Mouse (Mus musculus): Measurements from ENCODE around the gene Stmn1. TPM values are rescaled to one million over a fixed set of nuclear protein-coding genes. Genes with fewer than 3 reads are reported as not detected.
A peak's percentile ranks its signal among the peaks of the same experiment; 100 is the strongest.

Gene Stmn1
- total and polyA plus RNA-seq, 2 experiments from 2014 or later, result 1,269 to 6,261 TPM

DNA sequence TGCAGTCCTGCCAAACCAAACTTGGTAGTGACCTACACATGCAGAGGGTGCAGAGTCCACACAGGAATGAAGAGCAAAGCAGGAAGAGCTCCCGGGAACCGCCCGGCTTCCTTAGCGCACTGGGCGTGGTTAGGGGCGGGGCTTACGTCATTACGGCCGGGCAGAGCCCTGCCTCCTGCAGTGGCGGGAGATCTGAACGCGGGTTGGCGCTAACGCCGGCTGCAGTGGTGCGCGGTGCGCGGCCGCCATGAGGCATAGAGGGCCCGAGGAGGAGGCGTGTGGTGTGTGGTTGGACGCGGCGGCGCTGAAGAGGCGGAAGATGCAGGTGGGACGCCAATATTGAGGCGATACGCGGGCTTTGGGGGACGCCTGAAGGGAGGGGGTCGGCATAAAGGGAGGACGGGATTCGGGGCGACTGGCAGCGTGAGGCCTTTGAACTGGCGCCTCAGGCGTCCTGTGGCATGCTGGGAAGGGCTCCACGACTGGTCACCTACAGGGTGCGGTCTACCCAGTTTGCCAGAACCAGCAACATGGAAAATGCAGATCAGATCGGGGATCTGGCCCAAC is 42.8 kb downstream of the Stmn1 start, which contains the start of gene Aunip:
Gene Aunip (plus strand): TSS at position 155 of the 567 bp plus-strand sequence.
- Histone ChIP-seq H3K36me3 (ENCODE audit: insufficient read depth, low read length) (peaks cover 19% of the 10 kb centered on the region), H3K9ac (replicated peaks; ENCODE audit: low read length, poor library complexity, severe bottlenecking) (0 out of 2 replicates have a peak within 1 kb of the TSS, but pooled peaks have one; percentile 24), H3K27me3 (ENCODE audit: insufficient read depth, low read length) (no peaks in the 10 kb centered on the region), H3K27ac (ENCODE audit: low read depth, low read length) (0 out of 2 replicates have a peak within 1 kb of the TSS, but pooled peaks have one; percentile 12), H3K4me1 (ENCODE audit: insufficient read depth, low read length) (peaks cover 6% of the 10 kb centered on the region; the same call in 1 of the 2 replicates), H3K4me3 (ENCODE audit: low read depth, low read length) (peak within 1 kb of the TSS; percentile 42), H3K4me2 (ENCODE audit: low read depth, low read length, poor library complexity, severe bottlenecking) (peak within 1 kb of the TSS; percentile 98), H3K9me3 (ENCODE audit: low read length) (no peaks in the 10 kb centered on the region)
- DNase-seq (ENCODE audit: low spot score) (peak; percentile 96), ATAC-seq (ENCODE audit: low FRiP score) (peak; percentile 90)
- under 1% methylated on average over 42 of the region's 42 CpGs for WGBS
- peak; percentile 33; the same call in 1 of the 2 replicates for TF ChIP-seq CTCF (IDR thresholded peaks at IDR 0.05)

DNA sequence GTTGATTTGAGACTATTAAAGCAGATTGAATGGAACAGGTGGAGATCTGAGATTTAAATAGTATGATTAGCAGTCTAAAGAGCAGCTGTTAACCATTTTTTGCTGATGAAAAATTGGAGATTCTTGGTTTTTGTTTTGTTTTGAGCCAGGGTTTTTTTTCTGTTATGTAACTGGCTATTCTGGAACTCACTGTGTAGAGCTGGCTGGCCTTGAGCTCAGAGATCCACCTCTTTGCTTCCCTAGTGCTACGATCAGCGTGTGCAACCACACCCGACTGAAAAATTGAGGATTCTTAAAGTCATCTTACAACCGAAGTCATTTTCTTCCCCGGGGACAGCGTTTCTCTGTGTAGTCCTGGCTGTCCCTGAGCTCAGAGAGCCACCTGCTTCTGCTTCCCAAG is 43.6 kb downstream of the Stmn1 start:
- H3K9ac ChIP-seq (replicated peaks; ENCODE audit: low read length, poor library complexity, severe bottlenecking), result no peak overlapping the region
- ATAC-seq (ENCODE audit: low FRiP score) (no peak), DNase-seq (ENCODE audit: low spot score) (no peak)
- no peaks in the 10 kb centered on the region for H3K9me3 ChIP-seq (ENCODE audit: low read length)
- no peak overlapping the region for H3K27ac ChIP-seq (ENCODE audit: low read depth, low read length)
- no peaks in the 10 kb centered on the region for H3K27me3 ChIP-seq (ENCODE audit: insufficient read depth, low read length)
- peaks cover 18% of the 10 kb centered on the region for H3K36me3 ChIP-seq (ENCODE audit: insufficient read depth, low read length)
- WGBS, result 78% methylated on average over 6 of the region's 6 CpGs
- H3K4me1 ChIP-seq (ENCODE audit: insufficient read depth, low read length), result peaks cover 6% of the 10 kb centered on the region; the same call in 1 of the 2 replicates
- no peak overlapping the region for H3K4me2 ChIP-seq (ENCODE audit: low read depth, low read length, poor library complexity, severe bottlenecking)
- TF ChIP-seq CTCF (IDR thresholded peaks at IDR 0.05), result no peak
- H3K4me3 ChIP-seq (ENCODE audit: low read depth, low read length), result no peak overlapping the region

GRCm38 (mm10) chr4:134512798-134513197 is 44.7 kb downstream of the Stmn1 start:
- ATAC-seq (ENCODE audit: low FRiP score) (no peak), DNase-seq (ENCODE audit: low spot score) (no peak)
- Histone ChIP-seq H3K4me2 (ENCODE audit: low read depth, low read length, poor library complexity, severe bottlenecking) (no peak overlapping the region; the same call in 1 of the 2 replicates), H3K9me3 (ENCODE audit: low read length) (no peaks in the 10 kb centered on the region), H3K36me3 (ENCODE audit: insufficient read depth, low read length) (peaks cover 8% of the 10 kb centered on the region), H3K4me1 (ENCODE audit: insufficient read depth, low read length) (peaks cover 6% of the 10 kb centered on the region; the same call in 1 of the 2 replicates), H3K27ac (ENCODE audit: low read depth, low read length) (no peak overlapping the region), H3K27me3 (ENCODE audit: insufficient read depth, low read length) (no peaks in the 10 kb centered on the region), H3K4me3 (ENCODE audit: low read depth, low read length) (no peak overlapping the region), H3K9ac (replicated peaks; ENCODE audit: low read length, poor library complexity, severe bottlenecking) (no peak overlapping the region)
- 30% methylated on average over 14 of the region's 15 CpGs for WGBS
- TF ChIP-seq CTCF (IDR thresholded peaks at IDR 0.05), result peak; percentile 69

GRCm38 (mm10) chr4:134514309-134514930 is 46.3 kb downstream of the Stmn1 start:
- 94% methylated on average over 11 of the region's 11 CpGs for WGBS
- peaks cover 6% of the 10 kb centered on the region; the same call in 1 of the 2 replicates for H3K4me1 ChIP-seq (ENCODE audit: insufficient read depth, low read length)
- no peak overlapping the region for H3K9ac ChIP-seq (replicated peaks; ENCODE audit: low read length, poor library complexity, severe bottlenecking)
- ATAC-seq (ENCODE audit: low FRiP score), result no peak
- no peak overlapping the region for H3K27ac ChIP-seq (ENCODE audit: low read depth, low read length)
- no peak overlapping the region for H3K4me3 ChIP-seq (ENCODE audit: low read depth, low read length)
- no peaks in the 10 kb centered on the region for H3K36me3 ChIP-seq (ENCODE audit: insufficient read depth, low read length)
- DNase-seq (ENCODE audit: low spot score), result no peak
- no peaks in the 10 kb centered on the region for H3K9me3 ChIP-seq (ENCODE audit: low read length)
- no peak overlapping the region for H3K4me2 ChIP-seq (ENCODE audit: low read depth, low read length, poor library complexity, severe bottlenecking)
- H3K27me3 ChIP-seq (ENCODE audit: insufficient read depth, low read length), result no peaks in the 10 kb centered on the region
- TF ChIP-seq CTCF (IDR thresholded peaks at IDR 0.05), result no peak

- Histone ChIP-seq H3K27ac (ENCODE audit: low read depth, low read length) (no peak overlapping the region), H3K36me3 (ENCODE audit: insufficient read depth, low read length) (no peaks in the 10 kb centered on the region), H3K27me3 (ENCODE audit: insufficient read depth, low read length) (no peaks in the 10 kb centered on the region), H3K4me1 (ENCODE audit: insufficient read depth, low read length) (peaks cover 6% of the 10 kb centered on the region; the same call in 1 of the 2 replicates), H3K9ac (replicated peaks; ENCODE audit: low read length, poor library complexity, severe bottlenecking) (no peak overlapping the region), H3K9me3 (ENCODE audit: low read length) (no peaks in the 10 kb centered on the region), H3K4me3 (ENCODE audit: low read depth, low read length) (no peak overlapping the region), H3K4me2 (ENCODE audit: low read depth, low read length, poor library complexity, severe bottlenecking) (no peak overlapping the region)
- ATAC-seq (ENCODE audit: low FRiP score) (no peak), DNase-seq (ENCODE audit: low spot score) (no peak)
- WGBS, result 85% methylated on average over 7 of the region's 7 CpGs
- TF ChIP-seq CTCF (IDR thresholded peaks at IDR 0.05), result no peak
Measured at GRCm38 (mm10) chr4:134515614-134516013, 47.5 kb downstream of the Stmn1 start.

DNA sequence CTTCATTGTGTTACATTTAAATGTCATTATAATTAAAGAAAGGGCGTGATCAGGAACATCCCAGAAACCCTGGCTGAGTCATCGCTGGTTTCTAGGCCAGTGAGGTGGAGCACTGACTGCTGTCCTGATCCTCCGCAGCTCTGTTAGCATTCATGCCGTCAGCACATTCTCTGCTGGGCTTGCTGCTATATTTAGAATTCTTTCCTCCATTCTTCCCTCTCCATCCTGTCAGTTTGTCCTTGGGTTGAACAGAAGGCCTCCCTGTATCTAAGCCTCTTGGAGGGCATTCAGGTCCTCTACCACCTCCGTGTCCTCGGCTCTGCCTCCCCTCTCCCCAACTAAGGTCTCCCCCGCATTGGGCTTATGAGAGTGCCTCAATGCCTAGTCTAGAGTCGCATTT is 48.9 kb downstream of the Stmn1 start:
- H3K4me1 ChIP-seq (ENCODE audit: insufficient read depth, low read length), result no peaks in the 10 kb centered on the region
- no peaks in the 10 kb centered on the region for H3K36me3 ChIP-seq (ENCODE audit: insufficient read depth, low read length)
- H3K4me2 ChIP-seq (ENCODE audit: low read depth, low read length, poor library complexity, severe bottlenecking), result no peak overlapping the region
- DNase-seq (ENCODE audit: low spot score), result peak; percentile 38
- H3K27me3 ChIP-seq (ENCODE audit: insufficient read depth, low read length), result no peaks in the 10 kb centered on the region
- no peak for ATAC-seq (ENCODE audit: low FRiP score)
- H3K4me3 ChIP-seq (ENCODE audit: low read depth, low read length), result no peak overlapping the region
- no peak overlapping the region for H3K9ac ChIP-seq (replicated peaks; ENCODE audit: low read length, poor library complexity, severe bottlenecking)
- WGBS, result 74% methylated on average over 8 of the region's 8 CpGs
- no peak for TF ChIP-seq CTCF (IDR thresholded peaks at IDR 0.05)
- H3K27ac ChIP-seq (ENCODE audit: low read depth, low read length), result no peak overlapping the region
- no peaks in the 10 kb centered on the region for H3K9me3 ChIP-seq (ENCODE audit: low read length)

Measured in midbrain, postnatal 0 days (tissue).